Mouse (Mus musculus): ENCODE data around the gene 2310007B03Rik. TPM values are rescaled to one million over a fixed set of nuclear protein-coding genes. Genes with fewer than 3 reads are reported as not detected.

The 2310007B03Rik gene
- polyA plus RNA-seq (2012; rRNA removed), result 0.15 and 0.20 TPM in 2 replicates

GRCm38 (mm10) chr1:93160501-93161133 lies at the start of gene 2310007B03Rik:
Gene 2310007B03Rik (minus strand): TSS chr1:93160948.

GRCm38 (mm10) chr1:93168295-93168775 lies 7.6 kb upstream of the 2310007B03Rik start, which contains the start of gene Crocc2:
Gene Crocc2 (plus strand): TSS chr1:93168725.

DNA sequence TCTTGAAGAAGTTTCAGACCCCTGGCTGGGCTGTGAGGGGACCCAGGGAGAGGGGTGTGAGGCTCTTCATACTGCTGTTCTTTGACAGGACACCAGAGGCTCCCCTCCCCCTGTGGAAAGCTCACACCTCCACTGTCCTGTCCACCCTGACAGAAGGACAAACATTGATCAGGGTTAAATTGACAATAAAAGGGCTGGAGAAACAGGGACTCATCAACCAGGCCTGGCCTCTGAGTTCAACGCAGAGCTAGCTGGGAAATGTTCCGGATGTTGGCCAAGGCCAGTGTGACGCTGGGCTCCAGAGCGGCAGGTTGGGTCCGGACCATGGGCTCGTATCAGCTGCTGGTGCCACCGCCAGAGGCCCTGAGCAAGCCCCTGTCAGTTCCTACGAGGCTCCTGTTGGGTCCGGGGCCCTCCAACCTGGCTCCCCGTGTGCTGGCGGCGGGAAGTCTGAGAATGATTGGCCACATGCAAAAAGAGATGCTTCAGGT lies 25.7 kb downstream of the 2310007B03Rik start, which contains the start of gene Agxt:
Gene Agxt, plus strand, starts transcription at position 205 of the 491 bp plus-strand sequence.

GRCm38 (mm10) chr1:93101571-93102061 lies 59.1 kb downstream of the 2310007B03Rik start, which contains the start of gene Kif1a:
Gene Kif1a (minus strand): TSS chr1:93101951.

Other genes starting within 250 kb of the 2310007B03Rik start
- 36.8 and 39.0 TPM in 2 replicates for gene Capn10, start 226.6 kb downstream of the 2310007B03Rik start, polyA plus RNA-seq (2012; rRNA removed)
- gene Gpr35, start 210.1 kb downstream of the 2310007B03Rik start, polyA plus RNA-seq (2012; rRNA removed), result 0.18 and 0.25 TPM in 2 replicates
- not detected in 2 replicates for gene Aqp12, start 154.6 kb downstream of the 2310007B03Rik start, polyA plus RNA-seq (2012; rRNA removed)
- gene Kif1a, start 59.0 kb downstream of the 2310007B03Rik start, polyA plus RNA-seq (2012; rRNA removed), result 30.0 and 36.2 TPM in 2 replicates
- gene Agxt, start 25.7 kb downstream of the 2310007B03Rik start, polyA plus RNA-seq (2012; rRNA removed), result 0.04 and 0.18 TPM in 2 replicates
- 0.25 and 0.39 TPM in 2 replicates for gene Crocc2, start 7.8 kb upstream of the 2310007B03Rik start, polyA plus RNA-seq (2012; rRNA removed)
- 8.3 and 24.6 TPM in 2 replicates for gene Sned1, start 74.9 kb upstream of the 2310007B03Rik start, polyA plus RNA-seq (2012; rRNA removed)
- gene Mterf4, start 145.0 kb upstream of the 2310007B03Rik start, polyA plus RNA-seq (2012; rRNA removed), result 26.4 and 29.7 TPM in 2 replicates
- gene Ppp1r7, start 181.9 kb upstream of the 2310007B03Rik start, polyA plus RNA-seq (2012; rRNA removed), result 20.0 and 23.1 TPM in 2 replicates
- gene Pask, start 182.5 kb upstream of the 2310007B03Rik start, polyA plus RNA-seq (2012; rRNA removed), result 24.1 and 28.2 TPM in 2 replicates
- 0.25 and 0.67 TPM in 2 replicates for gene Ano7, start 213.0 kb upstream of the 2310007B03Rik start, polyA plus RNA-seq (2012; rRNA removed)